Comparison of ENCODE assay signal across 21 mouse cellular contexts in the genomic region with DNA sequence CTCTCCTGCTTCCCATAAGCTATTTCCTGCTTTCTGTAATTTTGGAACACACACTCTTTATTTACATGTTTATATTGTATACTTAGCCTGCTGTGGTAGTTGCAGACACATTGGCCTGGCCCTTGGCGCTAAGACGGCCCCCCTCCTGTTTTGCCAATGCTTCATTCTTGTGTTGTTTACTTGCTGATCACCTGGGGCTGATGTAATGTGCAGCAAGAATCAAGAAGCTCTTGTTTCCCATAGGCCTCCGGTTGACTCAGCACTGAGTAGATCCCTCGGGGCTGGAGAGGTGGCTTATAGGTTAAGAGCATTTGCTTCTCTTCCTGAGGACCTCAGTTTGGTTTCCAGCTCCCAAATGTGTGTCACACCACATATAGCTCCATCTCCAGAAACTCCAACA.
"Had no signal": no experiment of that assay in that cellular context is flagged by ENCODE, and none has a peak within 500 bp of the region (broad histone marks: within the 10 kb centered on the region; RNA-seq: fewer than 3 reads in every experiment).

No protein-coding gene starts in this region.

- H3K9me3 ChIP-seq: liver, embryonic 15.5 days; lung, embryonic 15.5 days; midbrain, embryonic 13.5 days; midbrain, embryonic 15.5 days; stomach, embryonic 15.5 days had no signal

- H3K27ac ChIP-seq: liver, embryonic 15.5 days; lung, embryonic 15.5 days; macrophage; midbrain, embryonic 13.5 days; midbrain, embryonic 15.5 days; neural tube, embryonic 12.5 days; stomach, embryonic 15.5 days; stomach, postnatal 0 days had no signal

- ATAC-seq: liver, postnatal 0 days; lung, postnatal 0 days; midbrain, embryonic 13.5 days; midbrain, embryonic 15.5 days had no signal

- H3K4me2 ChIP-seq: liver, embryonic 15.5 days; lung, embryonic 15.5 days; midbrain, embryonic 11.5 days; midbrain, embryonic 13.5 days; midbrain, embryonic 15.5 days; neural tube, embryonic 12.5 days; stomach, embryonic 15.5 days had no signal

- H3K9ac ChIP-seq: liver, embryonic 15.5 days; liver, postnatal 0 days; lung, embryonic 15.5 days; midbrain, embryonic 13.5 days; midbrain, embryonic 15.5 days; neural tube, embryonic 12.5 days; stomach, embryonic 15.5 days had no signal

- H3K4me3 ChIP-seq: liver, embryonic 15.5 days; lung, embryonic 15.5 days; megakaryocyte, embryonic 14.5 days; midbrain, embryonic 13.5 days; midbrain, embryonic 15.5 days; neural tube, embryonic 12.5 days; stomach, embryonic 15.5 days had no signal

- DNase-seq: liver, postnatal 0 days; lung, adult 2 months; lung, postnatal 14 days; lung, postnatal 36 days; retina, postnatal 1 day; right cerebral cortex, adult 18-20 months; right cerebral cortex, postnatal 25 days; right cerebral cortex, postnatal 4 days; thymus, adult 2 months; thymus, postnatal 25 days had no signal

- H3K4me1 ChIP-seq: liver, embryonic 15.5 days; lung, embryonic 15.5 days; stomach, embryonic 15.5 days had no signal

- H3K36me3 ChIP-seq: liver, embryonic 15.5 days; lung, embryonic 15.5 days; midbrain, embryonic 13.5 days; midbrain, embryonic 15.5 days; neural tube, embryonic 12.5 days; stomach, embryonic 15.5 days had no signal

- H3K27me3 ChIP-seq: liver, embryonic 15.5 days; lung, embryonic 15.5 days; midbrain, embryonic 13.5 days; midbrain, embryonic 15.5 days; neural tube, embryonic 12.5 days; stomach, embryonic 15.5 days had no signal
